Mouse (Mus musculus) adrenal gland, adult 8-10 months (tissue): ENCODE data around the gene Wasl. TPM values are rescaled to one million over a fixed set of nuclear protein-coding genes. Genes with fewer than 3 reads are reported as not detected.

ENCODE experiments used
- DNase-seq: peaks from one replicate; pipeline ENCODE4 v3.0.0; 2022
- total RNA-seq, 4 experiments: library from RNA; stranded (reverse); gene quantifications; 2 replicates each; pipeline ENCODE4 v1.2.4; 2022

Gene Wasl
- total RNA-seq, 4 experiments from 2014 or later: 58.4 to 74.0 (median 63.4) TPM

- no peak for DNase-seq
Measured at GRCm38 (mm10) chr6:24604289-24604688, 60.5 kb downstream of the Wasl start.

GRCm38 (mm10) chr6:24602993-24603392 lies 61.8 kb downstream of the Wasl start:
- no peak for DNase-seq

GRCm38 (mm10) chr6:24602351-24602750 lies 62.5 kb downstream of the Wasl start:
- DNase-seq: no peak

- DNase-seq: no peak
Measured at GRCm38 (mm10) chr6:24601668-24602067, 63.1 kb downstream of the Wasl start.

GRCm38 (mm10) chr6:24600726-24601125 lies 64.1 kb downstream of the Wasl start:
- no peak for DNase-seq

GRCm38 (mm10) chr6:24600134-24600533 lies 64.7 kb downstream of the Wasl start:
- DNase-seq: no peak

- DNase-seq: no peak
Measured at GRCm38 (mm10) chr6:24599639-24600038, 65.2 kb downstream of the Wasl start.

GRCm38 (mm10) chr6:24599179-24599578 lies 65.6 kb downstream of the Wasl start:
- DNase-seq: no peak

GRCm38 (mm10) chr6:24597500-24597899 lies 67.3 kb downstream of the Wasl start, which contains the start of gene Lmod2:
Lmod2 (plus strand) TSS chr6:24597762.
- DNase-seq: no peak

GRCm38 (mm10) chr6:24591525-24592218 lies 73.1 kb downstream of the Wasl start:
- no peak for DNase-seq

- no peak for DNase-seq
Measured at GRCm38 (mm10) chr6:24590282-24590681, 74.5 kb downstream of the Wasl start.

GRCm38 (mm10) chr6:24586885-24587284 lies 77.9 kb downstream of the Wasl start:
- DNase-seq: peak; percentile 29

GRCm38 (mm10) chr6:24585431-24586310 lies 79.1 kb downstream of the Wasl start:
- DNase-seq: no peak

- DNase-seq: no peak
Measured at GRCm38 (mm10) chr6:24583456-24583855, 81.4 kb downstream of the Wasl start.

- no peak for DNase-seq
Measured at GRCm38 (mm10) chr6:24573319-24573718, 91.5 kb downstream of the Wasl start.

- no peak for DNase-seq
Measured at GRCm38 (mm10) chr6:24572431-24572830, 92.4 kb downstream of the Wasl start.

GRCm38 (mm10) chr6:24571126-24571525 lies 93.7 kb downstream of the Wasl start:
- peak; percentile 5 for DNase-seq

- no peak for DNase-seq
Measured at GRCm38 (mm10) chr6:24570278-24570677, 94.5 kb downstream of the Wasl start.

GRCm38 (mm10) chr6:24569711-24570110 lies 95.1 kb downstream of the Wasl start:
- no peak for DNase-seq

GRCm38 (mm10) chr6:24568963-24569362 lies 95.8 kb downstream of the Wasl start:
- DNase-seq: no peak

- DNase-seq: no peak
Measured at GRCm38 (mm10) chr6:24564886-24565285, 99.9 kb downstream of the Wasl start.

- DNase-seq: no peak
Measured at GRCm38 (mm10) chr6:24564081-24564480, 100.7 kb downstream of the Wasl start.
